Mouse (Mus musculus) MEL (cell line): ENCODE measurements around the gene Mxra7. TPM values are rescaled to one million over a fixed set of nuclear protein-coding genes. Genes with fewer than 3 reads are reported as not detected.

Experiments used
- DNase-seq: peaks from one replicate; pipeline ENCODE4 v3.0.0; 2011; ENCODE audit warnings: low read depth, low spot score
- H3K27ac ChIP-seq: 2 replicates; pipeline ENCODE4 v1.5.1; 2012; ENCODE audit warnings: low read depth, mild to moderate bottlenecking, control low read depth, low read length, moderate library complexity; ENCODE audit not compliant: control insufficient read depth
- H3K27me3 ChIP-seq, 2 experiments: fragments of 150-350 bp in 1 of 2; sonication (generic) in 1 of 2; 2 replicates each; pipeline ENCODE4 v1.6.1; 2012; ENCODE audit warnings: low read length in 2 of 2, mild to moderate bottlenecking in 2 of 2, improper control_type of control experiment in 1 of 2, moderate library complexity in 1 of 2; ENCODE audit not compliant: insufficient read depth in 2 of 2, control insufficient read depth in 1 of 2
- H3K36me3 ChIP-seq, 2 experiments: 2 replicates each; pipeline ENCODE4 v1.6.1; 2012 to 2014; ENCODE audit warnings: low read length in 2 of 2, improper control_type of control experiment in 1 of 2, inconsistent platforms in 1 of 2, mild to moderate bottlenecking in 1 of 2; ENCODE audit not compliant: insufficient read depth in 2 of 2, control insufficient read depth in 1 of 2
- H3K4me1 ChIP-seq, 2 experiments: fragments of 150-350 bp in 1 of 2; sonication (generic) in 1 of 2; 2 replicates each; pipeline ENCODE4 v1.6.1; 2012; ENCODE audit warnings: low read length in 2 of 2, improper control_type of control experiment in 1 of 2, mild to moderate bottlenecking in 1 of 2; ENCODE audit not compliant: insufficient read depth in 2 of 2, control insufficient read depth in 1 of 2
- H3K4me3 ChIP-seq, 2 experiments: fragments of 150-350 bp in 1 of 2; sonication (generic) in 1 of 2; 2 replicates each; pipeline ENCODE4 v1.5.1; 2012; ENCODE audit warnings: low read depth in 2 of 2, low read length in 2 of 2, mild to moderate bottlenecking in 2 of 2, moderate library complexity in 2 of 2, control low read depth in 1 of 2, improper control_type of control experiment in 1 of 2; ENCODE audit not compliant: control insufficient read depth in 1 of 2, insufficient read depth in 1 of 2
- H3K79me2 ChIP-seq: 2 replicates; pipeline ENCODE4 v1.6.1; 2012; ENCODE audit warnings: mild to moderate bottlenecking, low read length, moderate library complexity; ENCODE audit not compliant: control insufficient read depth, poor library complexity, insufficient read depth
- H3K9ac ChIP-seq: 2 replicates; pipeline ENCODE4 v1.6.1; 2012; ENCODE audit warnings: low read depth, mild to moderate bottlenecking, control low read depth, low read length, moderate library complexity; ENCODE audit not compliant: control insufficient read depth, poor library complexity, severe bottlenecking
- H3K9me3 ChIP-seq: fragments of 150-350 bp; sonication (generic); replicated peaks from 2 replicates; pipeline ENCODE4 v1.6.1; 2012; ENCODE audit warnings: mild to moderate bottlenecking, low read length, improper control_type of control experiment, moderate library complexity; ENCODE audit not compliant: insufficient read depth
- BHLHE40 ChIP-seq: IDR thresholded peaks from 2 replicates; pipeline ENCODE4 v1.6.1; 2012; ENCODE audit warnings: low read depth, mild to moderate bottlenecking, inconsistent platforms, low read length, improper control_type of control experiment, borderline replicate concordance
- CHD1 ChIP-seq: IDR thresholded peaks from 2 replicates; pipeline ENCODE4 v1.6.1; 2012; ENCODE audit warnings: low read depth, mild to moderate bottlenecking, inconsistent platforms, low read length, improper control_type of control experiment
- CHD2 ChIP-seq: IDR thresholded peaks from 2 replicates; pipeline ENCODE4 v1.6.1; 2011; ENCODE audit warnings: low read length, improper control_type of control experiment
- CTCF ChIP-seq, 3 experiments: IDR thresholded peaks in 2 of 3; conservative IDR thresholded peaks in 1 of 3; 2 replicates each; pipeline ENCODE4 v1.5.1; 2011 to 2012; ENCODE audit warnings: low read length in 3 of 3, low read depth in 2 of 3, mild to moderate bottlenecking in 2 of 3, improper control_type of control experiment in 1 of 3, inconsistent platforms in 1 of 3, mixed read lengths in 1 of 3, moderate library complexity in 1 of 3; ENCODE audit not compliant: control insufficient read depth in 1 of 3, insufficient read depth in 1 of 3, poor library complexity in 1 of 3, severe bottlenecking in 1 of 3
- MAFK ChIP-seq: IDR thresholded peaks from 2 replicates; pipeline ENCODE4 v1.6.1; 2011; ENCODE audit warnings: low read depth, mild to moderate bottlenecking, low read length, improper control_type of control experiment, borderline replicate concordance
- MAX ChIP-seq: IDR thresholded peaks from 2 replicates; pipeline ENCODE4 v1.6.1; 2011; ENCODE audit warnings: low read length, improper control_type of control experiment
- MEF2A ChIP-seq: IDR thresholded peaks from 2 replicates; pipeline ENCODE4 v1.6.1; 2014; ENCODE audit warnings: low read depth, mild to moderate bottlenecking, inconsistent platforms, low read length, improper control_type of control experiment; ENCODE audit not compliant: poor library complexity, insufficient replicate concordance, severe bottlenecking; ENCODE audit errors: extremely low read depth
- MXI1 ChIP-seq: IDR thresholded peaks from 2 replicates; pipeline ENCODE4 v1.6.1; 2011; ENCODE audit warnings: mild to moderate bottlenecking, low read depth, low read length, improper control_type of control experiment
- MYB ChIP-seq: IDR thresholded peaks from 2 replicates; pipeline ENCODE4 v1.6.1; 2011; ENCODE audit warnings: mild to moderate bottlenecking, low read depth, low read length, improper control_type of control experiment
- POLR2AphosphoS2 ChIP-seq: IDR thresholded peaks from 2 replicates; pipeline ENCODE4 v1.6.1; 2011; ENCODE audit warnings: low read length, improper control_type of control experiment
- POLR2AphosphoS5 ChIP-seq: IDR thresholded peaks from 2 replicates; pipeline ENCODE4 v1.6.1; 2012; ENCODE audit warnings: low read depth, borderline replicate concordance, mild to moderate bottlenecking, inconsistent platforms, low read length, moderate library complexity, mixed read lengths
- RAD21 ChIP-seq: IDR thresholded peaks from 2 replicates; pipeline ENCODE4 v1.6.1; 2011; ENCODE audit warnings: mild to moderate bottlenecking, low read depth, low read length, improper control_type of control experiment
- RCOR1 ChIP-seq: IDR thresholded peaks from 2 replicates; pipeline ENCODE4 v1.6.1; 2012; ENCODE audit warnings: low read depth, mild to moderate bottlenecking, inconsistent platforms, low read length, improper control_type of control experiment
- SIN3A ChIP-seq: IDR thresholded peaks from 2 replicates; pipeline ENCODE4 v1.6.1; 2012; ENCODE audit warnings: low read length, improper control_type of control experiment, inconsistent platforms
- SMC3 ChIP-seq: IDR thresholded peaks from 2 replicates; pipeline ENCODE4 v1.6.1; 2011; ENCODE audit warnings: low read depth, low read length, improper control_type of control experiment
- TBP ChIP-seq: IDR thresholded peaks from 2 replicates; pipeline ENCODE4 v1.8.0; 2011; ENCODE audit warnings: low read depth, low read length, improper control_type of control experiment
- UBTF ChIP-seq: IDR thresholded peaks from 2 replicates; pipeline ENCODE4 v1.6.1; 2012; ENCODE audit warnings: low read depth, mild to moderate bottlenecking, inconsistent platforms, low read length, improper control_type of control experiment, moderate library complexity, borderline replicate concordance; ENCODE audit not compliant: insufficient read depth
- USF1 ChIP-seq: IDR thresholded peaks from 2 replicates; pipeline ENCODE4 v1.6.1; 2014; ENCODE audit warnings: low read depth, mild to moderate bottlenecking, inconsistent platforms, low read length, improper control_type of control experiment, moderate library complexity
- USF2 ChIP-seq, 2 experiments: IDR thresholded peaks; 2 replicates each; pipeline ENCODE4 v1.6.1; 2011 to 2012; ENCODE audit warnings: improper control_type of control experiment in 2 of 2, low read length in 2 of 2, borderline replicate concordance in 1 of 2, inconsistent platforms in 1 of 2, low read depth in 1 of 2, mild to moderate bottlenecking in 1 of 2; ENCODE audit not compliant: insufficient read depth in 1 of 2
- ZMIZ1 ChIP-seq: IDR thresholded peaks from 2 replicates; pipeline ENCODE4 v1.6.1; 2012; ENCODE audit warnings: low read depth, mild to moderate bottlenecking, inconsistent platforms, low read length, improper control_type of control experiment, moderate library complexity
- polyA plus RNA-seq, 2 experiments: library from polyadenylated mRNA; stranded (reverse) in 1 of 2; unstranded in 1 of 2; fragments of >175 nt in 1 of 2; fragments of >200 nt in 1 of 2; gene quantifications; 2 replicates each; pipeline versions ENCODE4 v1.2.1 to v1.2.4; 2012; ENCODE audit warnings: low replicate concordance in 2 of 2, low read depth in 1 of 2; ENCODE audit not compliant: insufficient read length in 2 of 2, insufficient read depth in 1 of 2, missing spikeins in 1 of 2
- total RNA-seq: library from RNA; depleted of rRNA; stranded (reverse); fragments of 300-350 nt; gene quantifications from 2 replicates; pipeline ENCODE4 v1.2.3, GENCODE M21; 2012

Gene Mxra7
- total and polyA plus RNA-seq, 3 experiments: 2.7 to 9.3 TPM; not detected in 1

GRCm38 (mm10) chr11:116814076-116814883 is 13.6 kb downstream of the Mxra7 start:
- Histone ChIP-seq H3K9ac (no peak overlapping the region), H3K9me3 (no peaks in the 10 kb centered on the region), H3K27ac (no peak overlapping the region)

GRCm38 (mm10) chr11:116813610-116814009 is 14.2 kb downstream of the Mxra7 start:
- H3K27ac ChIP-seq: no peak overlapping the region
- TF ChIP-seq MAFK (no peak), CHD2 (no peak), MAX (no peak), MXI1 (no peak), CHD1 (no peak), SMC3 (no peak), RCOR1 (no peak), CTCF (IDR thresholded peaks at IDR 0.05 in 2 of 3, conservative IDR thresholded peaks at IDR 0.05 in 1 of 3; ENCODE audit: control insufficient read depth in 1 of 3, insufficient read depth in 1 of 3, low read depth in 2 of 3, low read length in 3 of 3, poor library complexity in 1 of 3, severe bottlenecking in 1 of 3) (no peak), SIN3A (no peak), ZMIZ1 (no peak), USF2 (IDR thresholded peaks at IDR 0.05; ENCODE audit: borderline replicate concordance in 1 of 2, insufficient read depth in 1 of 2, low read depth in 1 of 2, low read length in 2 of 2) (no peak), BHLHE40 (no peak), MEF2A (no peak), UBTF (no peak), MYB (no peak), POLR2AphosphoS2 (no peak), RAD21 (no peak)
- H3K9ac ChIP-seq: no peak overlapping the region
- no peak overlapping the region for H3K4me3 ChIP-seq
- H3K36me3 ChIP-seq: no peaks in the 10 kb centered on the region
- no peaks in the 10 kb centered on the region for H3K79me2 ChIP-seq
- no peaks in the 10 kb centered on the region for H3K4me1 ChIP-seq
- DNase-seq: no peak
- no peaks in the 10 kb centered on the region for H3K27me3 ChIP-seq
- no peaks in the 10 kb centered on the region for H3K9me3 ChIP-seq

More at GRCm38 (mm10) chr11:116814076-116814883, 13.6 kb downstream of the Mxra7 start:
- TF ChIP-seq USF1 (no peak), POLR2AphosphoS5 (no peak), TBP (no peak), CHD1 (no peak), POLR2AphosphoS2 (no peak), USF2 (IDR thresholded peaks at IDR 0.05; ENCODE audit: borderline replicate concordance in 1 of 2, insufficient read depth in 1 of 2, low read depth in 1 of 2, low read length in 2 of 2) (no peak)
- H3K4me3 ChIP-seq: no peak overlapping the region
- H3K4me1 ChIP-seq: no peaks in the 10 kb centered on the region
- no peaks in the 10 kb centered on the region for H3K36me3 ChIP-seq
- no peaks in the 10 kb centered on the region for H3K79me2 ChIP-seq
- H3K27me3 ChIP-seq: no peaks in the 10 kb centered on the region
- no peak for DNase-seq
